Mouse (Mus musculus) testis, adult 2 months (tissue): ENCODE results near the gene Olfr288.

ENCODE experiments used
- CTCF ChIP-seq: fragments of 200-500 bp; IDR thresholded peaks from 2 replicates; pipeline ENCODE4 v1.5.1; 2012; ENCODE audit warnings: low read depth, mild to moderate bottlenecking, inconsistent platforms, low read length, moderate library complexity; ENCODE audit not compliant: control insufficient read depth, insufficient read depth, insufficient replicate concordance
- POLR2A ChIP-seq: fragments of 200-500 bp; IDR thresholded peaks from 2 replicates; pipeline ENCODE4 v1.6.1; 2012; ENCODE audit warnings: low read depth, mild to moderate bottlenecking, inconsistent platforms, low read length, moderate library complexity; ENCODE audit not compliant: control insufficient read depth

- TF ChIP-seq POLR2A, result no peak
- no peak for TF ChIP-seq CTCF
Observed at GRCm38 (mm10) chr15:98155272-98155671, 40.1 kb downstream of the Olfr288 start.
